Mouse (Mus musculus) stomach, embryonic 15.5 days (tissue): ENCODE data around the gene Olfr600. TPM values are rescaled to one million over a fixed set of nuclear protein-coding genes. Genes with fewer than 3 reads are reported as not detected.
"Not testable (repeated sequence)": the region's sequence is repeated elsewhere in the genome, so short reads cannot be mapped to it uniquely, and the experiment has no call there.

Experiments
- ATAC-seq: fragments of 200-750 bp; cut with Nextera tagmentation; 2 replicates; pipeline ENCODE4 v1.8.0; 2017; ENCODE audit warnings: low read depth, moderate number of reproducible peaks, moderate TSS enrichment; ENCODE audit not compliant: insufficient read depth, low FRiP score
- H3K27ac ChIP-seq: fragments of 300-500 bp; sonication (generic); 2 replicates; pipeline ENCODE4 v1.5.1; 2015; ENCODE audit warnings: mild to moderate bottlenecking, inconsistent platforms
- H3K27me3 ChIP-seq: fragments of 300-500 bp; sonication (generic); replicated peaks from 2 replicates; pipeline ENCODE4 v1.6.1; 2015; ENCODE audit warnings: inconsistent platforms
- H3K36me3 ChIP-seq: fragments of 300-500 bp; sonication (generic); 2 replicates; pipeline ENCODE4 v1.6.1; 2015; ENCODE audit warnings: inconsistent platforms
- H3K4me1 ChIP-seq: fragments of 300-500 bp; sonication (generic); 2 replicates; pipeline ENCODE4 v1.6.1; 2015; ENCODE audit warnings: inconsistent platforms
- H3K4me2 ChIP-seq: fragments of 300-500 bp; sonication (generic); 2 replicates; pipeline ENCODE4 v1.6.1; 2015; ENCODE audit warnings: mild to moderate bottlenecking, inconsistent platforms
- H3K4me3 ChIP-seq: fragments of 300-500 bp; sonication (generic); replicated peaks from 2 replicates; pipeline ENCODE4 v1.5.1; 2015; ENCODE audit warnings: inconsistent platforms
- H3K9ac ChIP-seq: fragments of 300-500 bp; sonication (generic); 2 replicates; pipeline ENCODE4 v1.6.1; 2015; ENCODE audit warnings: inconsistent platforms
- H3K9me3 ChIP-seq: fragments of 300-500 bp; sonication (generic); 2 replicates; pipeline ENCODE4 v1.6.1; 2016; ENCODE audit warnings: inconsistent platforms
- WGBS: fragments of 180-500 bp; shearing (Covaris S2); methylation state at CpG from one replicate; pipeline ENCODE4 v1.1.7; 2015; 5-methylcytosine and 5-hydroxymethylcytosine counted together
- polyA plus RNA-seq: library from polyadenylated mRNA; unstranded; fragments of >200 nt; fragmentation: Nextera tagmentation; extraction: Ambion mirVana; gene quantifications from 2 replicates; pipeline ENCODE4 v1.2.1, GENCODE M21; 2015

The Olfr600 gene
- polyA plus RNA-seq = not detected in 2 replicates

DNA sequence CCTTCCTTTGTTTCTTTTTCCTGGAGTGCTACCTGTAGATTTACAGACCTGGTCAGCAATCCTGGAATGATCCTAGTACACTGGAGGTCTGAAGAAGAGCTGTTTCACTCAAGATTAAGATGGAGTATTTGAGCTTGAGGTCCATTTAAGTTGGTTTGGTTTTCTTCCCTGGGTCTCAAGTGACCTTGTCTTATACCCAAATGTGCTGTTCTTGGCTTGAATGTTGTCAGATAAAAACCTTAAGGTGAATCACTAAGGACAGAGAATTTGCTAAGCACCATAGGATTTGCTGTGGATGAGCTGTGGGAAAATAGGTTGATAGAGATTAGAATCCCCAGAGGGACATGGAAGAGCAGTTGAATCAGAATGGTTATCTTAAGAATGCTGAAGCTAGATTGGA is at the start of gene Olfr600:
Gene Olfr600, minus strand, starts transcription at position 101 of the 400 bp plus-strand sequence.
- H3K9ac ChIP-seq = no peak within 1 kb of the TSS
- no peaks in the 10 kb centered on the region for H3K36me3 ChIP-seq
- H3K4me3 ChIP-seq = no peak within 1 kb of the TSS
- H3K27me3 ChIP-seq = no peaks in the 10 kb centered on the region
- H3K4me2 ChIP-seq = no peak within 1 kb of the TSS
- H3K4me1 ChIP-seq = no peaks in the 10 kb centered on the region
- ATAC-seq = no peak
- H3K27ac ChIP-seq = no peak within 1 kb of the TSS
- no peaks in the 10 kb centered on the region for H3K9me3 ChIP-seq

DNA sequence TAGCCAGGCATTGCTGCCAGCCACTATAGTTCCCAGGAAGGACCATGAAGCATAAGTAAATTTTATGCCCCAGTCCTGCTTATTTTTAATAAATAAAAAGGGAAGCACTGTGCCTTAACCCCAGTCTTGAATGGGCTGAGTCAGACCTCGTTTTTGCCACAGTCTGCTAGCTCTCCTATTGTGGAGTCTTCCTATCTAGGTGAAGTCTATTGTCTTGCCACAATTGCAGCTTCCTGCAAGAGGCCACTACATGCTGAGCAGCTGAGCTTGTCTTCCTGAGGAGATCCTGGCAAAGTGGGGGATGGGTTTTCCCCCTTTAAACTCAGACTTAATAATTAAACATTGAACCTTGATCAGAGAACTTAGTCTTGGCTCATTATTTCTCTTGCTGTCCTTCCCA is 49.5 kb upstream of the Olfr600 start:
- ATAC-seq = no peak
- no peak overlapping the region for H3K4me2 ChIP-seq
- 9% methylated on average over 1 of the region's 1 CpGs for WGBS
- no peak overlapping the region for H3K9ac ChIP-seq
- no peaks in the 10 kb centered on the region for H3K36me3 ChIP-seq
- no peaks in the 10 kb centered on the region for H3K9me3 ChIP-seq
- no peaks in the 10 kb centered on the region for H3K4me1 ChIP-seq
- H3K4me3 ChIP-seq = no peak overlapping the region
- no peaks in the 10 kb centered on the region for H3K27me3 ChIP-seq
- H3K27ac ChIP-seq = no peak overlapping the region

DNA sequence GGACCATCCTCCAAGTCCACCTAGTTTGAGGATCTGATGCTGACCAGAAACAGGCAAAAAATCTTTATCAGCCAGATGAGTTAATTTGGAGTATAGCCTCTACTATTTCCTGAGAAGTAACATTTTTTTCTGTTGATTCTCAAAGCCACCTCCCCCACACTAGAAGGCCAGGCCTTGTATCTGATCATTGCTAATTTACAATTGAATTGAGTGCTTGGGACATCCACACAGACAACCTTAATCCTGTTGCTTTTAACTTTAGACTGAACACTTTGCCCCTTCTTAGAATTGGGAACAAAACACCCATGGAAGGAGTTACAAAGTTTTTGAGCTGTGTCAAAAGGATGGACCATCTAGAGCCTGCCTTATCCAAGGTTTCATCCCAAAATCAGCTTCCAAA is 48.3 kb upstream of the Olfr600 start:
- H3K36me3 ChIP-seq = no peaks in the 10 kb centered on the region
- H3K9me3 ChIP-seq = no peaks in the 10 kb centered on the region
- H3K4me1 ChIP-seq = no peaks in the 10 kb centered on the region
- H3K4me2 ChIP-seq = no peak overlapping the region
- no peak overlapping the region for H3K4me3 ChIP-seq
- H3K9ac ChIP-seq = no peak overlapping the region
- no peak for ATAC-seq
- no peaks in the 10 kb centered on the region for H3K27me3 ChIP-seq
- no peak overlapping the region for H3K27ac ChIP-seq

DNA sequence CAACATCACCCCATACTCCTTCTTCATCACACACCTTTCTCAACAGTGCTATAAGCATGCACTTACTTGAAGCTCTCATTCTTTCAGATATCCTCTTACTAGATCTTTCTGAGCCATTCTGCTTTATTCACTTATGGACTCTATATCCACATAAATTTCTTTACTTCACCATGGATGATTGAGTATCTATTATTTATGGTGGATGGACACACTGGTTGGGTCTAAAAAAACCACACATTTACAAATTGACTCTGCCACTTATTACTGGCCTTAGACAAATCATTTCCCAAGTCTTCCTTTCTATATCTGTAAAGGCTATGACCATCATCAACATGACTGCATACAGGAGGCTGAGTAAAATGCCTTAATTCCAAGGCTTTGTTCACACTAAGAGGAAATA is 36.6 kb upstream of the Olfr600 start, which contains the start of gene Olfr603:
Gene Olfr603, minus strand, starts transcription at position 101 of the 400 bp plus-strand sequence.
- Histone ChIP-seq H3K4me2 (no peak within 1 kb of the TSS), H3K9me3 (no peaks in the 10 kb centered on the region), H3K9ac (no peak within 1 kb of the TSS), H3K4me1 (no peaks in the 10 kb centered on the region), H3K27ac (no peak within 1 kb of the TSS), H3K4me3 (no peak within 1 kb of the TSS), H3K27me3 (no peaks in the 10 kb centered on the region), H3K36me3 (no peaks in the 10 kb centered on the region)
- ATAC-seq = no peak

DNA sequence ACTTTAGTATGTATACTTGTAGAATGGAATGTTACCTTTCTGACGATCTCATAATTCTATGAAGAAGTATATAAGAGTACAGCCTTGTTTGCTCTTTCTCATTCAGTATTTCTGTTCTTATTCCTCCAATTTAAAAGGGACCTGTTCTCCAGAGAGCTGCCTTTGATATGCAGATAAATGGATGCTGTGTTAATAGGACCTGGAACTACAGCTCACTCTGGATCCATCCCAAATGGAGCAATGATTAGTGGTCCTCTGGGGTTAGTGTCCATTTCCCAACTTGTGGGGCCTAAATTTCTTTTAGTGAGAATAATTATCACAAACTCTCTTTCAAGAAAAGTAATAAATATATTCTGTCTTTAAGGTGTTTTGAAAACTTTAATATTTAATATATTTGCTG is 13.1 kb upstream of the Olfr600 start, which contains the start of gene Olfr601:
Gene Olfr601, minus strand, starts transcription at position 101 of the 400 bp plus-strand sequence.
- ATAC-seq = no peak
- no peak within 1 kb of the TSS for H3K4me2 ChIP-seq
- no peaks in the 10 kb centered on the region for H3K36me3 ChIP-seq
- no peak within 1 kb of the TSS for H3K9ac ChIP-seq
- no peaks in the 10 kb centered on the region for H3K27me3 ChIP-seq
- H3K27ac ChIP-seq = no peak within 1 kb of the TSS
- no peaks in the 10 kb centered on the region for H3K4me1 ChIP-seq
- 95% methylated on average over 1 of the region's 1 CpGs for WGBS
- no peak within 1 kb of the TSS for H3K4me3 ChIP-seq
- no peaks in the 10 kb centered on the region for H3K9me3 ChIP-seq

DNA sequence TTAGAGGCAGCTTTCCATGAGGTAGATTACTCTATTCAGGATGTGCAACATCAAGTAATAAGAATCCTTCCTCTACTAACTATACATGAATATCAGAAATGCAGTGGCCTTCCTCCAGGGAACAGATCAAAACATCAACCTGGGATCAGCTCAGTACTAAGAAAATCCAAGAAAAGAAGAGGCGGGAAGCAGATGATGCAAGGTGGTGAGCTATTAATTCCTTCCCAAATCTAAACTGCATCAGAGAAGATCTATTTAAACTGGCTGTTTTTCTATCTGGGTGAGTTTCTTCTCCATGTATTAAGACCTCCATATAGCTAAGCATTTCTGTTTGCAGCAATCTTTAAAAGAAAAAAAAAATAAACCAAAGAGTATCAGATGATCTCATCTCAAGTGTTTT is 13.9 kb downstream of the Olfr600 start, which contains the start of gene Olfr599:
Gene Olfr599, plus strand, starts transcription at position 301 of the 400 bp plus-strand sequence.
- H3K4me2 ChIP-seq = no peak within 1 kb of the TSS
- no peaks in the 10 kb centered on the region for H3K27me3 ChIP-seq
- H3K4me3 ChIP-seq = no peak within 1 kb of the TSS
- no peaks in the 10 kb centered on the region for H3K36me3 ChIP-seq
- 88% methylated on average over 1 of the region's 1 CpGs for WGBS
- no peak for ATAC-seq
- H3K9ac ChIP-seq = no peak within 1 kb of the TSS
- H3K4me1 ChIP-seq = no peaks in the 10 kb centered on the region
- H3K27ac ChIP-seq = no peak within 1 kb of the TSS
- H3K9me3 ChIP-seq = no peaks in the 10 kb centered on the region

DNA sequence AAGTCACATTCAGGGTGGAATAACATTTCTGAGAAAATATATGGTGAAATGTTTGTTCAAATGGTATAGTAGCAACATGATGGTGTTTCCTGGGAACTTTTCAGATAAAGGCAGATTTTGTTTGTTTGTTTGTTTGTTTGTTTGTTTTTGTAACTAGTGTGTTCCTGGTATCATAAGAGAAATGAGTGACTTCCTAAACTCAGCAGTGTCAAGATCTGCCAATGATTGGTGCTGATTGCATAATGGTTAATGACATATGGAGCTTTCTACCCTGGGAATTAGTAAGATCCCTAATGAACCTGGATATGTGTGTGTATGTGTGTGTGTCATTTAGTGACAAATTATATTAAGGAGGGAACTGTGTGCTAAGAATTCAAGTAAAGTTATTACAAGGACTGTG is 26.2 kb downstream of the Olfr600 start, which contains the start of gene Olfr598:
Gene Olfr598, plus strand, starts transcription at position 301 of the 400 bp plus-strand sequence.
- Histone ChIP-seq H3K4me1 (no peaks in the 10 kb centered on the region), H3K27ac (no peak within 1 kb of the TSS), H3K4me2 (no peak within 1 kb of the TSS), H3K36me3 (no peaks in the 10 kb centered on the region), H3K9ac (no peak within 1 kb of the TSS), H3K27me3 (no peaks in the 10 kb centered on the region), H3K9me3 (no peaks in the 10 kb centered on the region), H3K4me3 (no peak within 1 kb of the TSS)
- no peak for ATAC-seq

DNA sequence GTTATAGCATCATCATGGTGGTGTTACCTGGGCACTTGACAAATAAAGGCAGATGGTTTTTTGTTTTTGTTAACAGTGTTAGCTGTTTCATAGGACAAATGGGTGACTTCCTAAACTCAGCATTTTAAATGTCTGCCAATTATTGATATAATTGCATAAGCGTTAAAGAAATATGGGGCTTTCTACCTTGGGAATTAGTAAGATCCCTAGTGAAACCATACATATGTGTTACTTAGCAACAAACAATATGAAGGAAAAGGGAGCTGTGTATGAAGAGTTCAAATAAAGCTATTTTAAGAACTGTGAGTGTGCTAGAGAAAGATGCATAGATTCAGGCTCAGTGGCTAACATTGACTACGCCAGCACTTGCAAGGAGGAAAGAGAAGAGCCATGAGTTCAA is 33.5 kb downstream of the Olfr600 start, which contains the start of gene Olfr597:
Gene Olfr597, plus strand, starts transcription at position 301 of the 400 bp plus-strand sequence.
- H3K9me3 ChIP-seq, H3K27me3 ChIP-seq, H3K36me3 ChIP-seq, H3K9ac ChIP-seq, H3K27ac ChIP-seq, ATAC-seq, H3K4me2 ChIP-seq, H3K4me3 ChIP-seq, H3K4me1 ChIP-seq: not testable (repeated sequence)
- 79% methylated on average over 2 of the region's 2 CpGs for WGBS

DNA sequence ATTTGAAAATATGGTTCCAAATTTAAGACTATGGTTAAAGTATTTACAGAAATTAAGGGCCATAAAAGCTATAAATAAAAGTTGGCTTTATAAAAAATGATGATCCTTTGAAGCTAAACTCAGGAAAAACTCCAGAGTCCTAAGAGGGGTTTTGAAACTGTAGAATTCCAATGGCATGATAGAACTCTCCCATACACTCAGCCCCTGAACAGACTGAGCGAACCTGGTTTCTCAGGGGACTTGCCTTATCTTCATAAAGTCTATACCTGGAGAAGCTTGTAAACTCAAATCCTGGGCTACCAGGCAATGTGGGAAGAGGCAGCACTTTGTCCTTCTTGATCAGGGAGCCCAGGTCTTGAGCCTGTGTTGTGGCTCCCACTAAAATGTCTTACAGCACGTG is 44.1 kb downstream of the Olfr600 start, which contains the start of gene Olfr596:
Gene Olfr596, plus strand, starts transcription at position 301 of the 400 bp plus-strand sequence.
- H3K36me3 ChIP-seq, H3K4me2 ChIP-seq, H3K9me3 ChIP-seq, H3K27me3 ChIP-seq, H3K9ac ChIP-seq, H3K4me1 ChIP-seq, ATAC-seq, H3K4me3 ChIP-seq, H3K27ac ChIP-seq: not testable (repeated sequence)
- 79% methylated on average over 2 of the region's 2 CpGs for WGBS

Other genes with a start within 250 kb of the Olfr600 start
- not detected in 2 replicates for gene Olfr586, start 224.0 kb downstream of the Olfr600 start, polyA plus RNA-seq
- gene Olfr588-ps1, start 208.8 kb downstream of the Olfr600 start, polyA plus RNA-seq = not detected in 2 replicates
- gene Olfr589, start 193.3 kb downstream of the Olfr600 start, polyA plus RNA-seq = not detected in 2 replicates
- not detected in 2 replicates for gene Olfr591, start 171.3 kb downstream of the Olfr600 start, polyA plus RNA-seq
- gene Olfr592, start 164.9 kb downstream of the Olfr600 start, polyA plus RNA-seq = not detected in 2 replicates
- gene Olfr593, start 137.8 kb downstream of the Olfr600 start, polyA plus RNA-seq = not detected in 2 replicates
- gene Olfr594, start 132.7 kb downstream of the Olfr600 start, polyA plus RNA-seq = not detected in 2 replicates
- gene Usp17ld, start 97.2 kb downstream of the Olfr600 start, polyA plus RNA-seq = not detected in 2 replicates
- not detected in 2 replicates for gene Olfr596, start 44.0 kb downstream of the Olfr600 start, polyA plus RNA-seq
- gene Olfr597, start 33.4 kb downstream of the Olfr600 start, polyA plus RNA-seq = not detected in 2 replicates
- not detected in 2 replicates for gene Olfr598, start 26.1 kb downstream of the Olfr600 start, polyA plus RNA-seq
- gene Olfr599, start 13.8 kb downstream of the Olfr600 start, polyA plus RNA-seq = not detected in 2 replicates
- not detected in 2 replicates for gene Olfr601, start 13.0 kb upstream of the Olfr600 start, polyA plus RNA-seq
- gene Olfr603, start 36.5 kb upstream of the Olfr600 start, polyA plus RNA-seq = not detected in 2 replicates
- gene Usp17lc, start 65.4 kb upstream of the Olfr600 start, polyA plus RNA-seq = not detected in 2 replicates
- not detected in 2 replicates for gene Olfr605, start 95.8 kb upstream of the Olfr600 start, polyA plus RNA-seq
- gene Olfr606, start 99.4 kb upstream of the Olfr600 start, polyA plus RNA-seq = not detected in 2 replicates
- gene Olfr607, start 114.5 kb upstream of the Olfr600 start, polyA plus RNA-seq = not detected in 2 replicates
- not detected in 2 replicates for gene Olfr608, start 120.2 kb upstream of the Olfr600 start, polyA plus RNA-seq
- not detected in 2 replicates for gene Olfr609, start 148.4 kb upstream of the Olfr600 start, polyA plus RNA-seq
- not detected in 2 replicates for gene Olfr610, start 162.5 kb upstream of the Olfr600 start, polyA plus RNA-seq
- not detected in 2 replicates for gene Olfr611, start 171.2 kb upstream of the Olfr600 start, polyA plus RNA-seq
- gene Olfr612, start 193.0 kb upstream of the Olfr600 start, polyA plus RNA-seq = not detected in 2 replicates
- not detected in 2 replicates for gene Olfr613, start 198.4 kb upstream of the Olfr600 start, polyA plus RNA-seq
- not detected in 2 replicates for gene Olfr615, start 206.4 kb upstream of the Olfr600 start, polyA plus RNA-seq
- not detected in 2 replicates for gene Olfr616, start 219.5 kb upstream of the Olfr600 start, polyA plus RNA-seq
- gene Olfr617, start 223.4 kb upstream of the Olfr600 start, polyA plus RNA-seq = not detected in 2 replicates
- not detected in 2 replicates for gene Olfr618, start 240.4 kb upstream of the Olfr600 start, polyA plus RNA-seq